Mouse (Mus musculus) ES-E14 (cell line): ENCODE results near the gene Gm20662.

ENCODE experiments used
- HCFC1 ChIP-seq: IDR thresholded peaks from 2 replicates; pipeline ENCODE4 v1.6.1; 2012; ENCODE audit warnings: low read length, inconsistent platforms, borderline replicate concordance; ENCODE audit not compliant: insufficient read depth
- ZC3H11A ChIP-seq: IDR thresholded peaks from 2 replicates; pipeline ENCODE4 v1.6.1; 2012; ENCODE audit warnings: low read depth, mild to moderate bottlenecking, inconsistent platforms, low read length, borderline replicate concordance

DNA sequence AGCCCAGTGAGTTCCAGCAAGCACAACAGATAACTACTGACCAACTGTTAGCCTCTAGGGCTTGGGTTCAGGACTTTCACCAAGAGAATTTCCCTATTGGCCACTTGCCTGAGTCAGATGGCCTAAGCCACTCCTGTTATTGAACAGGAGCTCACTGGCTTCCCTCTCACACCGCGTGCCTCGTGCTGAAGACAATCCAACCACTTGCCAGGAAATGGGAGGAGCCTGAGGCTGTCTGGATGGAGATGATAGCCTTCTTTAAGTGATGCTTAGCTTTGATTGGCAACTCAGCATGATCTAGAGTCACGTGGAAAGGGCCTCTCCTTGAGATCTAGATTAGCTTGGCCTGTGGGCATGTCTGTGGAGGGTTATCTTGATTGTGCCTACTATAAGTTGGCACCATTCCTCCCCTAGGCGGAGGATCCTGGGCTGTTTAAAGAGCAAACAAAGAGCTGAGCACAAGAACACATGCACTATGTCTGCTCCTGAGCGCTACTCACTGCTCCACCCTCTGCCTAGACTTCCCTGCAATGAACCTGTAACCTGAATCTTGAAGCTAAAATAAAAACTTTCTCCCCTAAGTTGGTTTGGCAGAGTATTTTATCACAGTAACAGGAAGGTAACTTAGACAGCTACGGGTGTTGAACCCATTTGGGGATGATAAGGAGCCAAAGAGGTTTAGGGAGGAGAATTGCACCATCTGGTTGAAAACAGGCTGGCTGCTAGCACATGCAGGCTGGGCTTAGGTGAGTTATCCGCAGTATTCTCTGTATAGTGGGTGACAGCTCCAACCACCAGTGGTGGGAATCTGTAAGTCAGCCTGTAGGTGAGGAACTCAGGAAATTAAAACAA, 24.2 kb upstream of the Gm20662 start:
- TF ChIP-seq HCFC1 (no peak), ZC3H11A (no peak)
